Mouse (Mus musculus): ENCODE data around the gene Map2k3. TPM values are rescaled to one million over a fixed set of nuclear protein-coding genes. Genes with fewer than 3 reads are reported as not detected.

Gene Map2k3
- polyA plus RNA-seq, 1 experiment from 2014 or later: 37.6 TPM

DNA sequence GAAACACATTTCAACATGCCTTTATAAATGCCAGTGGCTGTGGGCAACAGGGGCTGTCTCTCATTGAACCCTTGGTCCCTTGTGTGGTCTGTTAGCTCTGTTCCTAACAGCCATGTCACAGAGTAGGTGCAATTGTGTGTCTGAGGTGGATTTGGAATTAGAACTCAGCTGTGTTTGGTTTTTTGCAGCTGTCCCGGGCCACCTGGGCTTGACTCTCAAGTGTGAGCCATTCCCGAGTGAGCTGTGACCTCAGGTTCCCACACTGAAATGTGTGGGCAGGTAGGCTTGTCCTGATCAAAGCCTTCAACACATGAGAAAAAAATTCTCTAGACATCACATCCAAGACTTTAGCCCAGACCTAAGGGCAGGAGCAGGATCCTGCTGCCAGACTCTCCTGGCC lies 46.8 kb downstream of the Map2k3 start:
- Histone ChIP-seq H3K36me3 (ENCODE audit: control insufficient read depth, insufficient read depth, low read length) (no peaks in the 10 kb centered on the region), H3K4me1 (replicated peaks; ENCODE audit: control insufficient read depth, insufficient read depth, low read length) (no peaks in the 10 kb centered on the region), H3K27me3 (ENCODE audit: control insufficient read depth, insufficient read depth, low read length) (no peaks in the 10 kb centered on the region), H3K4me3 (ENCODE audit: low read depth, low read length) (no peak overlapping the region), H3K4me2 (replicated peaks; ENCODE audit: low read depth, low read length) (no peak overlapping the region), H3K9me3 (ENCODE audit: control insufficient read depth, low read length) (no peaks in the 10 kb centered on the region), H3K9ac (ENCODE audit: low read depth, low read length) (no peak overlapping the region), H3K27ac (ENCODE audit: low read depth, low read length) (no peak overlapping the region)
- DNase-seq (ENCODE audit: low spot score): no peak
- WGBS: 87% methylated on average over 2 of the region's 2 CpGs
- ATAC-seq (ENCODE audit: low FRiP score): no peak

DNA sequence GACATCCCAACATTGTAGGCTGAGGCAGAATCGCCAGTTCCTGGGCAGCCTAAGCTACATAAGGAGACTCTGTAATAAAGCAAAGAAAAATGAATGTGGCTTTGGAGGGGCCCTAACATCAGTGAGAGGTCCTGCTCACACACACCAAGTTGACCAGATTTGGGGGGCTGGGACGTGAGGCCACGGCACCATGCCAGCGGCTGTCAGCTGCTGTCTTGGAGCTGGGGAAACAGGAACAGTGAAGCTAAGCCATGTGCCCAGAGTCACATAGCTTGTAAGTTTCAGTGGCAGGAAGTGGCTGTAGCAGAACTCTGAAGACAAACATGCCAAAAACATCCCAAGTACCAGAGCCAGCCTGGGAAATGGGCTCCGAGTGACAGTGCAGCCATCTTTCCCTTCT lies 48.0 kb downstream of the Map2k3 start:
- Histone ChIP-seq H3K4me3 (ENCODE audit: low read depth, low read length) (no peak overlapping the region), H3K36me3 (ENCODE audit: control insufficient read depth, insufficient read depth, low read length) (no peaks in the 10 kb centered on the region), H3K27me3 (ENCODE audit: control insufficient read depth, insufficient read depth, low read length) (no peaks in the 10 kb centered on the region), H3K4me2 (replicated peaks; ENCODE audit: low read depth, low read length) (no peak overlapping the region), H3K9me3 (ENCODE audit: control insufficient read depth, low read length) (no peaks in the 10 kb centered on the region), H3K27ac (ENCODE audit: low read depth, low read length) (no peak overlapping the region), H3K9ac (ENCODE audit: low read depth, low read length) (no peak overlapping the region), H3K4me1 (replicated peaks; ENCODE audit: control insufficient read depth, insufficient read depth, low read length) (no peaks in the 10 kb centered on the region)
- 88% methylated on average over 5 of the region's 5 CpGs for WGBS
- DNase-seq (ENCODE audit: low spot score): no peak
- ATAC-seq (ENCODE audit: low FRiP score): no peak

DNA sequence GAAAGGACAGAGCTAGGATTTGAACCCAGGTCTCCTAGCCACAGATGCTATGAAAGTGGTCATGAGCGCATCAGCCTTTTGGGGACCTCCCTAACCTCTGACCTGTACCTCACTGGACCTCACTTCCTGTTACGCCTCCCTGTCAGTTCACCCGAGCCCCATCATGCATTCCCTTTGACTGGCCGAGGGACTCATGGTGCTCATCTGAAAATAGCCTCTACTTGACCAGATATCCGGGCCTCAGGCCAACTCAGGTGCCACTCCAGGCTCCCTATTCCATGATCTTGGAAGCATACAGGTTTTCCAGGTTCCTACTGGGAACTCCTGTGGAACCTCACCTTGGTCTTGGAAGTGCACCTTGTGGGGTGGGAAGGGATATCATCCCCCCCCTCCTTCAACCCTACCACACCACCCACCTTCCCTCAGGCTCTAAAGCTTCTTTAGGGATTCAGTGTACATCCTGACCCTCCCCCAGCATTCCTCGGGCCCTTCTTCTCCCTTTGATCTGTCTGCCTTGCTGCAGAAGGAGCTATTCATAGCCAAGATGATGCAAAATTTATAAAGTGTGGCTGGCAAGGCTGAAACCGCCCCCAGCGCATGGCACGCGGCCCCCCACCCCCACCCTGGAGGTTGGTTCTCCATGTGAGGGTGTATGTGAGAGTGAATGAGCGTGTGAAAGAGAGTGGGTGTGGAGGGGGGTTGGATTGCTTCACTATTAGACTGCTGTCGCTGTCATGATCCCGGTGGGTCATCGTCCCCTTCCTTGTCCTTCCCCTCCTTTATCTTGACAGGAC lies 50.1 kb downstream of the Map2k3 start:
- 74% methylated on average over 14 of the region's 14 CpGs for WGBS
- no peaks in the 10 kb centered on the region for H3K27me3 ChIP-seq (ENCODE audit: control insufficient read depth, insufficient read depth, low read length)
- DNase-seq (ENCODE audit: low spot score): no peak
- no peak overlapping the region for H3K4me2 ChIP-seq (replicated peaks; ENCODE audit: low read depth, low read length)
- no peaks in the 10 kb centered on the region for H3K9me3 ChIP-seq (ENCODE audit: control insufficient read depth, low read length)
- H3K4me1 ChIP-seq (replicated peaks; ENCODE audit: control insufficient read depth, insufficient read depth, low read length): no peaks in the 10 kb centered on the region
- no peak for ATAC-seq (ENCODE audit: low FRiP score)
- no peak overlapping the region for H3K4me3 ChIP-seq (ENCODE audit: low read depth, low read length)
- H3K9ac ChIP-seq (ENCODE audit: low read depth, low read length): no peak overlapping the region
- no peaks in the 10 kb centered on the region for H3K36me3 ChIP-seq (ENCODE audit: control insufficient read depth, insufficient read depth, low read length)
- H3K27ac ChIP-seq (ENCODE audit: low read depth, low read length): no peak overlapping the region

DNA sequence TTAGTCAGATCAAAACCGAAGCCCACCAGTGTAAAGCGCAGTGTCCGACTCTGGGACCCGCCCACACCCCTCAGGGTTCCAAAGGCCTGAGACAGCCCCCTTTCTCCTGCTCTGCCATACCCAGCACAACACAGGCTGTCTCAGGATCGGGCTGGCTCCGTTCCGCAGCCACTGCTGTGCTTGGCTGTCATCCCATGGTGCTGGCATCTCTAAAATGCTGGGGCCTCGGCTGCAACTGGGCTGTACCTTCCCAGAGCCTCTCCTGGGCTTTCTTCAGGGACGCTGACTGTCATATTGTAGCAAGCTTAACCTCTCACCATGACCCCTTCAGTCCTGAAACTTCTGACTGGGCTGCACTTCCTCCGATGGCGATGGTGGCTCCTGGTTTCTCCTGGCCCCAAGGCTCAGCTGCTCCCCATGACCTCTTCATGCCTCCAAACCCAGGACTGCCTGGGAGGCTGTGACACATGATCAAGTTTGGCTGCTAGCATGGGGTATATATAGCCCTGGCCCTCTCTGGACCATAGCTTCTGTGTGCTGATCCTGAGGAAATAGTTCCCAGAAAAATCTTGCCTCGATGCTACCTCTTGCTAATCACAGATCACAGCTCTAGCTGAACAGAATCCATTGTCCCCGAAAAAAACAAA lies 53.2 kb downstream of the Map2k3 start:
- 62% methylated on average over 13 of the region's 13 CpGs for WGBS
- no peaks in the 10 kb centered on the region for H3K36me3 ChIP-seq (ENCODE audit: control insufficient read depth, insufficient read depth, low read length)

DNA sequence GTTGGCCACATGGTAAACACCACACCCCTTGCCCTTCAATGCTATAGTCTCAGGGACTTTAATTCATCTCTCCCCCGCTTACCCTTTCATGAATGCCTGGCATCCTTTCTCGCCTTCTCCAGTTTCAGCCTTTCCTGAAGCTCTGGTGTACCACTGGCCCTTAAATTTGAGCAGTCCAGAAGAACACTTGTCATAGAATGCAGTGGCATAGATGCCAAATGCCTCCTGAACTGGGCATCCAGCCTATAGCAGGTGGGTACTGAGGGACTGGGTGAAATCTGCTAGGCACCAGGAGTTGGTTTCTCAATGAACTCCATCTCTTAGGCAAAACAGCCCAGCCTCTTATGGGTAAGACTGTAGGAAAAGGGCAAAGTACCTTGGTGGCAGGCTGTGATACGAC lies 58.6 kb downstream of the Map2k3 start:
- DNase-seq (ENCODE audit: low spot score) (no peak), ATAC-seq (ENCODE audit: low FRiP score) (no peak)
- Histone ChIP-seq H3K9me3 (ENCODE audit: control insufficient read depth, low read length) (no peaks in the 10 kb centered on the region), H3K4me1 (replicated peaks; ENCODE audit: control insufficient read depth, insufficient read depth, low read length) (no peaks in the 10 kb centered on the region), H3K27me3 (ENCODE audit: control insufficient read depth, insufficient read depth, low read length) (no peaks in the 10 kb centered on the region), H3K4me3 (ENCODE audit: low read depth, low read length) (no peak overlapping the region), H3K9ac (ENCODE audit: low read depth, low read length) (no peak overlapping the region), H3K27ac (ENCODE audit: low read depth, low read length) (no peak overlapping the region), H3K4me2 (replicated peaks; ENCODE audit: low read depth, low read length) (no peak overlapping the region), H3K36me3 (ENCODE audit: control insufficient read depth, insufficient read depth, low read length) (no peaks in the 10 kb centered on the region)
- 80% methylated on average over 3 of the region's 3 CpGs for WGBS

More for the DNA sequence above, 53.2 kb downstream of the Map2k3 start:
- Histone ChIP-seq H3K27ac (ENCODE audit: low read depth, low read length) (no peak overlapping the region), H3K9ac (ENCODE audit: low read depth, low read length) (no peak overlapping the region), H3K4me2 (replicated peaks; ENCODE audit: low read depth, low read length) (no peak overlapping the region), H3K27me3 (ENCODE audit: control insufficient read depth, insufficient read depth, low read length) (no peaks in the 10 kb centered on the region), H3K4me3 (ENCODE audit: low read depth, low read length) (no peak overlapping the region), H3K9me3 (ENCODE audit: control insufficient read depth, low read length) (no peaks in the 10 kb centered on the region), H3K4me1 (replicated peaks; ENCODE audit: control insufficient read depth, insufficient read depth, low read length) (no peaks in the 10 kb centered on the region)
- ATAC-seq (ENCODE audit: low FRiP score): no peak
- no peak for DNase-seq (ENCODE audit: low spot score)

Other genes starting within 250 kb of the Map2k3 start
- gene Llgl1, start 232.3 kb upstream of the Map2k3 start, polyA plus RNA-seq (2014; fragmentation: Nextera tagmentation; extraction: Ambion mirVana): 70.4 and 85.8 TPM in 2 replicates
- 54.5 and 59.7 TPM in 2 replicates for gene Flii, start 204.8 kb upstream of the Map2k3 start, polyA plus RNA-seq (2014; fragmentation: Nextera tagmentation; extraction: Ambion mirVana)
- 11.8 and 12.0 TPM in 2 replicates for gene Mief2, start 203.6 kb upstream of the Map2k3 start, polyA plus RNA-seq (2014; fragmentation: Nextera tagmentation; extraction: Ambion mirVana)
- gene Top3a, start 154.7 kb upstream of the Map2k3 start, polyA plus RNA-seq (2014; fragmentation: Nextera tagmentation; extraction: Ambion mirVana): 13.1 and 15.2 TPM in 2 replicates
- 8.4 and 8.8 TPM in 2 replicates for gene Smcr8, start 154.5 kb upstream of the Map2k3 start, polyA plus RNA-seq (2014; fragmentation: Nextera tagmentation; extraction: Ambion mirVana)
- gene Shmt1, start 120.3 kb upstream of the Map2k3 start, polyA plus RNA-seq (2014; fragmentation: Nextera tagmentation; extraction: Ambion mirVana): 32.9 and 37.3 TPM in 2 replicates
- gene Dhrs7b, start 101.4 kb upstream of the Map2k3 start, polyA plus RNA-seq (2014; fragmentation: Nextera tagmentation; extraction: Ambion mirVana): 23.5 and 30.5 TPM in 2 replicates
- gene Tmem11, start 52.8 kb upstream of the Map2k3 start, polyA plus RNA-seq (2014; fragmentation: Nextera tagmentation; extraction: Ambion mirVana): 62.4 and 64.8 TPM in 2 replicates
- 18.8 and 19.8 TPM in 2 replicates for gene Natd1, start 17.3 kb upstream of the Map2k3 start, polyA plus RNA-seq (2014; fragmentation: Nextera tagmentation; extraction: Ambion mirVana)
- 1.7 and 3.3 TPM in 2 replicates for gene Kcnj12, start 90.5 kb downstream of the Map2k3 start, polyA plus RNA-seq (2014; fragmentation: Nextera tagmentation; extraction: Ambion mirVana)
- gene Tnfrsf13b, start 194.7 kb downstream of the Map2k3 start, polyA plus RNA-seq (2014; fragmentation: Nextera tagmentation; extraction: Ambion mirVana): 1.1 and 1.2 TPM in 2 replicates
- gene Usp22, start 243.0 kb downstream of the Map2k3 start, polyA plus RNA-seq (2014; fragmentation: Nextera tagmentation; extraction: Ambion mirVana): 273 and 295 TPM in 2 replicates

All from hindbrain, embryonic 11.5 days (tissue).